Mouse (Mus musculus): Measurements from ENCODE around the gene Ccser1. TPM values are rescaled to one million over a fixed set of nuclear protein-coding genes. Genes with fewer than 3 reads are reported as not detected.

Gene Ccser1
- polyA plus RNA-seq, 1 experiment from 2014 or later: 6.7 TPM

GRCm38 (mm10) chr6:61176126-61176525 is 4.0 kb upstream of the Ccser1 start:
- 0 out of 2 replicates have a peak, but pooled peaks cover 4% of the 10 kb centered on the region for H3K4me1 ChIP-seq (replicated peaks; ENCODE audit: control insufficient read depth, insufficient read depth, low read length)
- no peaks in the 10 kb centered on the region for H3K9me3 ChIP-seq (ENCODE audit: control insufficient read depth, low read length)
- H3K27ac ChIP-seq (ENCODE audit: low read length): no peak overlapping the region
- H3K36me3 ChIP-seq (ENCODE audit: control insufficient read depth, insufficient read depth, low read length): no peaks in the 10 kb centered on the region
- no peak for ATAC-seq (ENCODE audit: low read depth)
- H3K4me2 ChIP-seq (ENCODE audit: low read depth, low read length): no peak overlapping the region
- H3K27me3 ChIP-seq (ENCODE audit: control insufficient read depth, insufficient read depth, low read depth, low read length): no peaks in the 10 kb centered on the region
- no peak overlapping the region for H3K9ac ChIP-seq (ENCODE audit: low read length)
- H3K4me3 ChIP-seq (ENCODE audit: low read length): no peak overlapping the region
- 88% methylated on average over 1 of the region's 1 CpGs for WGBS

DNA sequence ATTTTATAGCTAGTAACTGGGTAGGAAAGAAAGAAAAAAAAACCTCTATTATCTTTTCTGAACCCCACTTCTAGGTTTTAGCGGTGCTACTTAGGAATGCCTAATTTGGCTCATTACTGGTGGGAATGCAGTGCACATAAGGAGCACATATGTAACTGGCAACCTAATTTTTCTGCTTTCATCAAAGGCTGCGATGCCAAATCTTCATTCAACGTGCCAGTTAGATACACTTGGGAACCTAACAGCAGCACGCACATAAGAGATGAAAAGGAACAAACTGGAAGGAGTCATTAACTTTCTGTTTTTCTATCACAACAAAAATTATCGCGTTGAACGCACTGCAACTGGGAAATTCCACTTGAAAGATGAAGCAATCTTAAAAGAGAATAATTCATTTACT is 2.6 kb upstream of the Ccser1 start:
- no peaks in the 10 kb centered on the region for H3K9me3 ChIP-seq (ENCODE audit: control insufficient read depth, low read length)
- no peak overlapping the region for H3K9ac ChIP-seq (ENCODE audit: low read length)
- H3K27ac ChIP-seq (ENCODE audit: low read length): no peak overlapping the region
- no peaks in the 10 kb centered on the region for H3K27me3 ChIP-seq (ENCODE audit: control insufficient read depth, insufficient read depth, low read depth, low read length)
- ATAC-seq (ENCODE audit: low read depth): no peak
- H3K36me3 ChIP-seq (ENCODE audit: control insufficient read depth, insufficient read depth, low read length): no peaks in the 10 kb centered on the region
- WGBS: 78% methylated on average over 7 of the region's 7 CpGs
- no peak overlapping the region for H3K4me2 ChIP-seq (ENCODE audit: low read depth, low read length)
- H3K4me3 ChIP-seq (ENCODE audit: low read length): no peak overlapping the region
- 0 out of 2 replicates have a peak, but pooled peaks cover 4% of the 10 kb centered on the region for H3K4me1 ChIP-seq (replicated peaks; ENCODE audit: control insufficient read depth, insufficient read depth, low read length)

DNA sequence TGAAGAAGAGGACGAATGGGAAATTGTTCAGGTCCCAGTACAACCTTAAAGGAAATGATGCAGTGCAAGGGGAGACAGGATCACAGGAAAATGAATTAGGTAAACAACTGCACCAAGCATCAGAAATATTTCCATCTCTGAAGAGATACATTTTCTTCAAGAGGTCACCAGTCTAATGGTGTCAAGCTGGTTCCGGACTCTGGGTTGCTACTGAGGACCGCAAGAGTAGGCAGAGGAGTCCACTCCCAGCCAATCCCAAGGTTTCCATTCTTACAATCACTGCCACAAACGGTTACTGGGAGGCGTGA is 529 bp upstream of the Ccser1 start:
- Histone ChIP-seq H3K4me3 (ENCODE audit: low read length) (peak overlapping the region; percentile 83), H3K27ac (ENCODE audit: low read length) (peak overlapping the region; percentile 53; the same call in 1 of the 2 replicates), H3K9me3 (ENCODE audit: control insufficient read depth, low read length) (no peaks in the 10 kb centered on the region), H3K4me2 (ENCODE audit: low read depth, low read length) (peak overlapping the region; percentile 98), H3K9ac (ENCODE audit: low read length) (peak overlapping the region; percentile 80), H3K4me1 (replicated peaks; ENCODE audit: control insufficient read depth, insufficient read depth, low read length) (0 out of 2 replicates have a peak, but pooled peaks cover 4% of the 10 kb centered on the region), H3K36me3 (ENCODE audit: control insufficient read depth, insufficient read depth, low read length) (no peaks in the 10 kb centered on the region), H3K27me3 (ENCODE audit: control insufficient read depth, insufficient read depth, low read depth, low read length) (no peaks in the 10 kb centered on the region)
- peak; percentile 55 for ATAC-seq (ENCODE audit: low read depth)
- WGBS: 2% methylated on average over 5 of the region's 5 CpGs

GRCm38 (mm10) chr6:61180756-61181191 is 650 bp downstream of the Ccser1 start:
- Histone ChIP-seq H3K9ac (ENCODE audit: low read length) (peak overlapping the region; percentile 80), H3K4me2 (ENCODE audit: low read depth, low read length) (peak overlapping the region; percentile 98), H3K36me3 (ENCODE audit: control insufficient read depth, insufficient read depth, low read length) (no peaks in the 10 kb centered on the region), H3K9me3 (ENCODE audit: control insufficient read depth, low read length) (no peaks in the 10 kb centered on the region), H3K4me3 (ENCODE audit: low read length) (peak overlapping the region; percentile 83), H3K4me1 (replicated peaks; ENCODE audit: control insufficient read depth, insufficient read depth, low read length) (0 out of 2 replicates have a peak, but pooled peaks cover 4% of the 10 kb centered on the region), H3K27me3 (ENCODE audit: control insufficient read depth, insufficient read depth, low read depth, low read length) (no peaks in the 10 kb centered on the region), H3K27ac (ENCODE audit: low read length) (peak overlapping the region; percentile 71)
- peak; percentile 59 for ATAC-seq (ENCODE audit: low read depth)
- WGBS: under 1% methylated on average over 28 of the region's 42 CpGs

- no peak overlapping the region for H3K9ac ChIP-seq (ENCODE audit: low read length)
These were observed 8.9 kb downstream of the Ccser1 start for GRCm38 (mm10) chr6:61189029-61189428.

DNA sequence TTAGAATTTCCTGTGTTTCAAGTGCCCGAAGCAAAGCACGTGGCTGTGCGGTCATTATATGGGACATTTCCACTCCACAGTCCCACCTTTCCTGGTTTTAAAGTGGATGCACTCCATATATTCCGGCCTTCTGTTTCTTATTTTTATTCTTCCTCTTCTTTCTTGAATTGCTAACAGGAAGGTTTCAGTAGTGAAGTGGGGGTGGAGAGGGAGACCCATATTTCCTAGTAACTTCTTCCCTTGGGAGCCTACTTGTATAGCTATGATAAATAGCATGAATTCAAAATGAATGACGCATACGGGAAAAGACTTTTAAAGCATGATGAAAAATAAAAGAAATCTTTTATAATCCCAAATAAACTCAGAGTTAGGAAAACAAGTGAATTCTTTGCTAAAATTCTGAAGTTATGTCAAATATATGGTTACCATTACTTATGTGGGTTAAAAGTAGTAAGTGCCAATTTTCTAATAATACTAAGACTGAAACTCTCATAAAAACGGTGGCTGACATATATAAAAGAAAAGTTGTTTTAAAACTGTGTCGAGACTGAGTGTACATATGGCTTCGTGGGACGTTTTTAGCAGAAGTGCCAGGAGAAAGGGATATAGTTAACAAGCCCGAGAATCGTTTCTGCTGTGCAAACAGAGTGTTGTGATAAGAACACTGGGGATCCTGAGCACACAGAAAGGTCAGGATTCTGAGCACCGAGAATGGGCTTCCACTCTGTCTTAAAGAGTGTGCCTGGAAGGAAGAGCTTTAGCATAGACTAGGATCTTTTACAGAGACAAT is 11.7 kb downstream of the Ccser1 start:
- no peaks in the 10 kb centered on the region for H3K36me3 ChIP-seq (ENCODE audit: control insufficient read depth, insufficient read depth, low read length)
- H3K27ac ChIP-seq (ENCODE audit: low read length): no peak overlapping the region
- no peak overlapping the region for H3K9ac ChIP-seq (ENCODE audit: low read length)
- ATAC-seq (ENCODE audit: low read depth): no peak
- no peak overlapping the region for H3K4me2 ChIP-seq (ENCODE audit: low read depth, low read length)
- H3K4me1 ChIP-seq (replicated peaks; ENCODE audit: control insufficient read depth, insufficient read depth, low read length): peaks cover 7% of the 10 kb centered on the region; the same call in 1 of the 2 replicates
- H3K4me3 ChIP-seq (ENCODE audit: low read length): no peak overlapping the region
- no peaks in the 10 kb centered on the region for H3K27me3 ChIP-seq (ENCODE audit: control insufficient read depth, insufficient read depth, low read depth, low read length)
- H3K9me3 ChIP-seq (ENCODE audit: control insufficient read depth, low read length): no peaks in the 10 kb centered on the region
- 48% methylated on average over 13 of the region's 13 CpGs for WGBS

More at GRCm38 (mm10) chr6:61189029-61189428, 8.9 kb downstream of the Ccser1 start:
- Histone ChIP-seq H3K4me3 (ENCODE audit: low read length) (no peak overlapping the region), H3K27me3 (ENCODE audit: control insufficient read depth, insufficient read depth, low read depth, low read length) (no peaks in the 10 kb centered on the region), H3K27ac (ENCODE audit: low read length) (no peak overlapping the region), H3K36me3 (ENCODE audit: control insufficient read depth, insufficient read depth, low read length) (no peaks in the 10 kb centered on the region), H3K9me3 (ENCODE audit: control insufficient read depth, low read length) (no peaks in the 10 kb centered on the region), H3K4me2 (ENCODE audit: low read depth, low read length) (no peak overlapping the region), H3K4me1 (replicated peaks; ENCODE audit: control insufficient read depth, insufficient read depth, low read length) (peaks cover 7% of the 10 kb centered on the region; the same call in 1 of the 2 replicates)
- ATAC-seq (ENCODE audit: low read depth): no peak
- WGBS: 36% methylated on average over 2 of the region's 2 CpGs

GRCm38 (mm10) chr6:61203344-61203743 is 23.2 kb downstream of the Ccser1 start:
- H3K27me3 ChIP-seq (ENCODE audit: control insufficient read depth, insufficient read depth, low read depth, low read length): no peaks in the 10 kb centered on the region
- no peak overlapping the region for H3K9ac ChIP-seq (ENCODE audit: low read length)
- no peaks in the 10 kb centered on the region for H3K9me3 ChIP-seq (ENCODE audit: control insufficient read depth, low read length)
- H3K4me3 ChIP-seq (ENCODE audit: low read length): no peak overlapping the region
- H3K4me1 ChIP-seq (replicated peaks; ENCODE audit: control insufficient read depth, insufficient read depth, low read length): no peaks in the 10 kb centered on the region; the same call in 1 of the 2 replicates
- no peak overlapping the region for H3K27ac ChIP-seq (ENCODE audit: low read length)
- H3K36me3 ChIP-seq (ENCODE audit: control insufficient read depth, insufficient read depth, low read length): no peaks in the 10 kb centered on the region
- no peak overlapping the region for H3K4me2 ChIP-seq (ENCODE audit: low read depth, low read length)
- 38% methylated on average over 1 of the region's 1 CpGs for WGBS
- ATAC-seq (ENCODE audit: low read depth): no peak

- H3K36me3 ChIP-seq (ENCODE audit: control insufficient read depth, insufficient read depth, low read length): no peaks in the 10 kb centered on the region
- no peaks in the 10 kb centered on the region for H3K27me3 ChIP-seq (ENCODE audit: control insufficient read depth, insufficient read depth, low read depth, low read length)
- WGBS: 33% methylated on average over 1 of the region's 1 CpGs
- H3K9me3 ChIP-seq (ENCODE audit: control insufficient read depth, low read length): no peaks in the 10 kb centered on the region
- no peak overlapping the region for H3K4me3 ChIP-seq (ENCODE audit: low read length)
- H3K4me1 ChIP-seq (replicated peaks; ENCODE audit: control insufficient read depth, insufficient read depth, low read length): no peaks in the 10 kb centered on the region
- H3K9ac ChIP-seq (ENCODE audit: low read length): no peak overlapping the region
- no peak for ATAC-seq (ENCODE audit: low read depth)
- no peak overlapping the region for H3K27ac ChIP-seq (ENCODE audit: low read length)
- no peak overlapping the region for H3K4me2 ChIP-seq (ENCODE audit: low read depth, low read length)
These were observed 25.9 kb downstream of the Ccser1 start for GRCm38 (mm10) chr6:61206042-61206441.

DNA sequence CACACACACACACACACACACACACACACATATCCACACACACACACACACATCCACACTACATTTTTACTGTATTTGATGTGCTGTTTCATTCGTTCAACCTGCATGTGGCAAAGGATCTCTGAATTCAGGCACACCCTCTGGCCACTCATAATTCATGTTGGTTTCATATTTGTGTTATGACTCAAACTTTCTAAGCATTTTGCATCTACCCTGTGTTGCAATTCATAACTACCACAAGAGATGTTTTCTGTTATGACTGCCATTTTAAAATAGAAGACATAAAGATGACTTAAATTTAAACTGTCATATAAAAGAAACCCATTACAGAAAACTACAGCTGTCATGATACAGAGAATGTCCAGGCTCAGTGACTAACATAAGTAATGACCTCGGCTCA is 26.5 kb downstream of the Ccser1 start:
- Histone ChIP-seq H3K27ac (ENCODE audit: low read length) (no peak overlapping the region), H3K4me3 (ENCODE audit: low read length) (no peak overlapping the region), H3K27me3 (ENCODE audit: control insufficient read depth, insufficient read depth, low read depth, low read length) (no peaks in the 10 kb centered on the region), H3K9me3 (ENCODE audit: control insufficient read depth, low read length) (no peaks in the 10 kb centered on the region), H3K36me3 (ENCODE audit: control insufficient read depth, insufficient read depth, low read length) (no peaks in the 10 kb centered on the region), H3K4me2 (ENCODE audit: low read depth, low read length) (no peak overlapping the region), H3K9ac (ENCODE audit: low read length) (no peak overlapping the region), H3K4me1 (replicated peaks; ENCODE audit: control insufficient read depth, insufficient read depth, low read length) (no peaks in the 10 kb centered on the region)
- no peak for ATAC-seq (ENCODE audit: low read depth)
- WGBS: 72% methylated on average over 2 of the region's 2 CpGs
